Mouse (Mus musculus) liver, embryonic 11.5 days (tissue): Measurements from ENCODE around the gene Myh9. TPM values are rescaled to one million over a fixed set of nuclear protein-coding genes. Genes with fewer than 3 reads are reported as not detected.

Experiments
- ATAC-seq: fragments of 200-750 bp; cut with Nextera tagmentation; replicated peaks from 2 replicates; pipeline ENCODE4 v1.8.0; 2017; ENCODE audit warnings: moderate number of reproducible peaks, mild to moderate bottlenecking, moderate TSS enrichment, moderate library complexity; ENCODE audit not compliant: low FRiP score
- DNase-seq: peaks from one replicate; pipeline ENCODE4 v3.0.0-alpha.2; 2017; ENCODE audit warnings: low spot score
- H3K27ac ChIP-seq: fragments of 300-500 bp; sonication (generic); 2 replicates; pipeline ENCODE4 v1.5.1; 2014; ENCODE audit warnings: mild to moderate bottlenecking, low read depth, low read length, control low read depth
- H3K27me3 ChIP-seq: fragments of 300-500 bp; sonication (generic); replicated peaks from 2 replicates; pipeline ENCODE4 v1.6.1; 2014; ENCODE audit warnings: low read length, mixed read lengths; ENCODE audit not compliant: control insufficient read depth, insufficient read depth
- H3K36me3 ChIP-seq: fragments of 300-500 bp; sonication (generic); 2 replicates; pipeline ENCODE4 v1.6.1; 2014; ENCODE audit warnings: mild to moderate bottlenecking, low read length, moderate library complexity, mixed read lengths; ENCODE audit not compliant: control insufficient read depth, insufficient read depth
- H3K4me1 ChIP-seq: fragments of 300-500 bp; sonication (generic); replicated peaks from 2 replicates; pipeline ENCODE4 v1.6.1; 2014; ENCODE audit warnings: low read length, mixed read lengths; ENCODE audit not compliant: control insufficient read depth, insufficient read depth
- H3K4me2 ChIP-seq: fragments of 300-500 bp; sonication (generic); 2 replicates; pipeline ENCODE4 v1.6.1; 2014; ENCODE audit warnings: mild to moderate bottlenecking, control low read depth, moderate library complexity
- H3K4me3 ChIP-seq: fragments of 300-500 bp; sonication (generic); 2 replicates; pipeline ENCODE4 v1.5.1; 2014; ENCODE audit warnings: low read depth, low read length, control low read depth
- H3K9ac ChIP-seq: fragments of 300-500 bp; sonication (generic); 2 replicates; pipeline ENCODE4 v1.6.1; 2014; ENCODE audit warnings: low read depth, low read length, control low read depth
- H3K9me3 ChIP-seq: fragments of 300-500 bp; sonication (generic); 2 replicates; pipeline ENCODE4 v1.6.1; 2016; ENCODE audit warnings: low read length, inconsistent platforms, mixed read lengths; ENCODE audit not compliant: control insufficient read depth
- WGBS: fragments of 180-500 bp; shearing (Covaris S2); extraction: QIAGEN DNeasy Blood & Tissue Kit; methylation state at CpG from one replicate; pipeline ENCODE4 v1.1.7; 2014; 5-methylcytosine and 5-hydroxymethylcytosine counted together
- polyA plus RNA-seq: library from polyadenylated mRNA; unstranded; fragments of >200 nt; fragmentation: Nextera tagmentation; extraction: Ambion mirVana; gene quantifications from 2 replicates; pipeline ENCODE4 v1.2.1, GENCODE M21; 2014

The Myh9 gene
- polyA plus RNA-seq, 1 experiment from 2014 or later: 53.0 TPM

DNA sequence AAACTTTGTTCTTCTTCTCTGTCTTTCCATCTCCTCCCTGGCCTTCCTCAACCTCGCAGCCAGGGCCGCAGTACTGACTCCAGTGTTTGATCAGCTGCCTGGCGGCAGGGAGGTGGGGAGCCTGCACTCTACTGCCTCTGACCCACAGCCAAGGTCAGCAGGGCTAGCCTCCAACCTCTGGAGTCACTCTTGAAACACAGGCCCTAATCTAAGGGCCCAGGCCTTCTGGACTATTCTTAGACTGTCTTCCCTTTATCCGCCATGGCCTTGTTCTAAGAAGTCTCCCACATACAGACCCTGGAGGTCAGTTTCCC is 41.7 kb upstream of the Myh9 start:
- Histone ChIP-seq H3K9ac (0 out of 2 replicates have a peak overlapping the region, but pooled peaks have one; percentile 42), H3K9me3 (no peaks in the 10 kb centered on the region), H3K4me2 (peak overlapping the region; percentile 30; the same call in 1 of the 2 replicates), H3K27me3 (no peaks in the 10 kb centered on the region), H3K4me1 (peaks cover 45% of the 10 kb centered on the region), H3K4me3 (no peak overlapping the region), H3K27ac (peak overlapping the region; percentile 70), H3K36me3 (no peaks in the 10 kb centered on the region)
- WGBS: 59% methylated on average over 4 of the region's 4 CpGs
- ATAC-seq (no peak), DNase-seq (no peak)

DNA sequence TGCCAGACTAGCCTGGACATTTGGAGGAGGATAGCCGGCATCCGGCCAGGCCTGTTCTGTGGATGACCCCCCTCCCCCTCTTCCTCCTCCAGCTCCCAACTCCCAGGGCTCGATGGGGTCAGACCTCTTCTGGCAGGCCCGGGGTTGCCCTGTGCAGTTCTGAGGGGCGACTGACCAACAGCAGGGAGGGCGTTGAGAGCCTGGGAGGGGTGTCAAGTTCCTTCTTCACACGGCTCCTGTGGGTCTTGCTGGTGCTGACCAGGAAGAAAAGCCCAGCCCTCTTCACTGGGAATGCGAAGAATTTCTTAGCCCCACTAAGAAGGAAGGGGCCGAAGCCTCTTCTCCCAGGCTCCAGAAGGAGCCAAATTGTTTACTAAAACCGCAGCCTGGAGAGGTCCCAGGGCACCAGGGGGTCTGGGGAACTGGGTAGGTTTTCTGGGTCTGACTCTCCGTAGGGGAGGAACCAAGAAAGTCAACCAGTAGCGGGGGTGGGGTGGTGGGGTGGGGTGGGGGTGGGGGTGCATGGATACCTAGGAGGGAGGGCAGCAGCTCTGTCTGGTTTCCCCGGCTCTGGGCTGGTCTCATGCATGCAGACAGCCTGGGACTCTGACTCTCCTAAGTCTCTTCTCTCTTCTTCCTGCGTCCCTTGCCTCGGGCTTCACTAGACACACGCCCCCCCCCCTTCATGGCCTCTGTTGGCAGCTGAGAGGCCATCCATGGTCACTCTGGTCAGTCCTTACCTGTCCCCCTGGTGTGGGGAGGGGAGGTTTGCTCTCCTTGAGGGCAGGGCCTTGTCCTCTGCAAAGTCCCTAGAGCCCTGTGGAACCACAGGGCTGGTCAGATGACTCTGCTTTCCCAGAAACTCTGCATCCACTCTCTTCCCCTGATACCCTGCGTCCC is 41.1 kb upstream of the Myh9 start:
- ATAC-seq (peak; percentile 26), DNase-seq (no peak)
- Histone ChIP-seq H3K4me3 (no peak overlapping the region), H3K36me3 (no peaks in the 10 kb centered on the region), H3K27ac (peak overlapping the region; percentile 70), H3K4me1 (peaks cover 45% of the 10 kb centered on the region), H3K27me3 (no peaks in the 10 kb centered on the region), H3K4me2 (peak overlapping the region; percentile 30), H3K9me3 (no peaks in the 10 kb centered on the region), H3K9ac (peak overlapping the region; percentile 42)
- WGBS: 19% methylated on average over 17 of the region's 17 CpGs

- no peak for DNase-seq
- Histone ChIP-seq H3K36me3 (no peaks in the 10 kb centered on the region), H3K27me3 (no peaks in the 10 kb centered on the region), H3K27ac (peak overlapping the region; percentile 70), H3K9ac (no peak overlapping the region; the same call in 1 of the 2 replicates), H3K4me2 (peak overlapping the region; percentile 20; the same call in 1 of the 2 replicates), H3K4me1 (peaks cover 44% of the 10 kb centered on the region), H3K4me3 (no peak overlapping the region), H3K9me3 (no peaks in the 10 kb centered on the region)
- 27% methylated on average over 6 of the region's 6 CpGs for WGBS
- no peak for ATAC-seq
Measured at GRCm38 (mm10) chr15:77882297-77882696, 40.3 kb upstream of the Myh9 start.

- Histone ChIP-seq H3K9me3 (no peaks in the 10 kb centered on the region), H3K9ac (no peak overlapping the region), H3K27ac (peak overlapping the region; percentile 70; the same call in 1 of the 2 replicates), H3K36me3 (no peaks in the 10 kb centered on the region), H3K4me1 (peaks cover 40% of the 10 kb centered on the region), H3K4me3 (no peak overlapping the region), H3K4me2 (peak overlapping the region; percentile 20; the same call in 1 of the 2 replicates), H3K27me3 (no peaks in the 10 kb centered on the region)
- ATAC-seq: peak; percentile 67
- WGBS: 25% methylated on average over 5 of the region's 5 CpGs
- DNase-seq: no peak
Measured at GRCm38 (mm10) chr15:77881698-77882097, 39.7 kb upstream of the Myh9 start.

DNA sequence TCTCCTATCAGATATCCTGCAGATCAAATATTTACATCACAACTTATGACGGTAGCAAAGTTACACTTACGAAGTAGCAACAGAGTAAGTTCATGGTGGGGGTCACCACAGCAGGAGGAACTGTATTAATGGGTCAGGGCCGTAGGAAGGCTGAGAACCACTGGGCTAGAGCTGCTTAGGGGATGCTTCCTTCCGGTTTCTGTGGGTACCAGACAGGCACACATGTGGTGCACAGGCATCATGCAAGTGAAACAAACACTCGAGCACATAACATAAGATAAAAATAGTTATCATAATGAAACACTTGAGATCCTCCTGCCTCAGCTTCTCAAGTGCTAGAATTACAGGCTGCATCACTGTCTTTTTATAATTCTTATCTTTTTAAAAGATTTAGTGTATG is 38.8 kb upstream of the Myh9 start:
- Histone ChIP-seq H3K4me1 (peaks cover 33% of the 10 kb centered on the region), H3K4me3 (no peak overlapping the region), H3K27me3 (no peaks in the 10 kb centered on the region), H3K4me2 (no peak overlapping the region), H3K9me3 (no peaks in the 10 kb centered on the region), H3K27ac (no peak overlapping the region), H3K9ac (no peak overlapping the region), H3K36me3 (no peaks in the 10 kb centered on the region)
- WGBS: 60% methylated on average over 5 of the region's 5 CpGs
- ATAC-seq: no peak
- no peak for DNase-seq

GRCm38 (mm10) chr15:77879756-77880155 is 37.8 kb upstream of the Myh9 start:
- H3K27ac ChIP-seq: no peak overlapping the region
- H3K9ac ChIP-seq: no peak overlapping the region
- ATAC-seq (no peak), DNase-seq (no peak)
- no peaks in the 10 kb centered on the region for H3K27me3 ChIP-seq
- H3K9me3 ChIP-seq: no peaks in the 10 kb centered on the region
- WGBS: 86% methylated on average over 3 of the region's 3 CpGs
- H3K4me2 ChIP-seq: no peak overlapping the region
- no peaks in the 10 kb centered on the region for H3K36me3 ChIP-seq
- no peak overlapping the region for H3K4me3 ChIP-seq
- peaks cover 25% of the 10 kb centered on the region for H3K4me1 ChIP-seq

- Histone ChIP-seq H3K9me3 (no peaks in the 10 kb centered on the region), H3K36me3 (no peaks in the 10 kb centered on the region), H3K27me3 (no peaks in the 10 kb centered on the region), H3K4me1 (peaks cover 13% of the 10 kb centered on the region), H3K27ac (no peak overlapping the region), H3K9ac (no peak overlapping the region), H3K4me3 (no peak overlapping the region), H3K4me2 (no peak overlapping the region)
- WGBS: 65% methylated on average over 2 of the region's 2 CpGs
- DNase-seq: no peak
- no peak for ATAC-seq
Measured at GRCm38 (mm10) chr15:77877209-77877608, 35.2 kb upstream of the Myh9 start.

GRCm38 (mm10) chr15:77876716-77877115 is 34.7 kb upstream of the Myh9 start:
- no peak for DNase-seq
- 85% methylated on average over 3 of the region's 3 CpGs for WGBS

GRCm38 (mm10) chr15:77875953-77876352 is 34.0 kb upstream of the Myh9 start:
- WGBS: 92% methylated on average over 6 of the region's 6 CpGs
- no peak for DNase-seq

More at GRCm38 (mm10) chr15:77876716-77877115, 34.7 kb upstream of the Myh9 start:
- no peak for ATAC-seq
- no peaks in the 10 kb centered on the region for H3K36me3 ChIP-seq
- no peaks in the 10 kb centered on the region for H3K27me3 ChIP-seq
- H3K4me3 ChIP-seq: no peak overlapping the region
- peaks cover 8% of the 10 kb centered on the region for H3K4me1 ChIP-seq
- no peak overlapping the region for H3K27ac ChIP-seq
- no peak overlapping the region for H3K4me2 ChIP-seq
- no peak overlapping the region for H3K9ac ChIP-seq
- H3K9me3 ChIP-seq: no peaks in the 10 kb centered on the region

More at GRCm38 (mm10) chr15:77875953-77876352, 34.0 kb upstream of the Myh9 start:
- Histone ChIP-seq H3K4me2 (no peak overlapping the region), H3K4me3 (no peak overlapping the region), H3K36me3 (no peaks in the 10 kb centered on the region), H3K27me3 (no peaks in the 10 kb centered on the region), H3K4me1 (0 out of 2 replicates have a peak, but pooled peaks cover 3% of the 10 kb centered on the region), H3K9ac (no peak overlapping the region), H3K9me3 (no peaks in the 10 kb centered on the region), H3K27ac (no peak overlapping the region)
- no peak for ATAC-seq
